Mouse (Mus musculus) olfactory bulb, adult 2 months (tissue): Measurements from ENCODE around the gene Prkg1. TPM values are rescaled to one million over a fixed set of nuclear protein-coding genes. Genes with fewer than 3 reads are reported as not detected.

ENCODE experiments used
- H3K27ac ChIP-seq: fragments of 200-500 bp; 2 replicates; pipeline ENCODE4 v1.5.1; 2012; ENCODE audit warnings: low read depth, low read length; ENCODE audit not compliant: insufficient read depth
- H3K4me1 ChIP-seq: fragments of 200-500 bp; 2 replicates; pipeline ENCODE4 v1.6.1; 2012; ENCODE audit warnings: low read length; ENCODE audit not compliant: control insufficient read depth, insufficient read depth
- H3K4me3 ChIP-seq: fragments of 200-500 bp; 2 replicates; pipeline ENCODE4 v1.5.1; 2012; ENCODE audit warnings: mild to moderate bottlenecking, low read depth, low read length, moderate library complexity; ENCODE audit not compliant: insufficient read depth
- CTCF ChIP-seq: fragments of 200-500 bp; IDR thresholded peaks from 2 replicates; pipeline ENCODE4 v1.5.1; 2012; ENCODE audit warnings: low read depth, mild to moderate bottlenecking, low read length, moderate library complexity; ENCODE audit not compliant: insufficient read depth
- POLR2A ChIP-seq: fragments of 200-500 bp; IDR thresholded peaks from 2 replicates; pipeline ENCODE4 v1.6.1; 2012; ENCODE audit warnings: mild to moderate bottlenecking, low read depth, low read length, moderate library complexity; ENCODE audit not compliant: insufficient read depth
- WGBS: fragments of 180-500 bp; shearing (Covaris S2); methylation state at CpG from one replicate; pipeline ENCODE4 v1.1.7; 2018; 5-methylcytosine and 5-hydroxymethylcytosine counted together
- polyA plus RNA-seq: library from polyadenylated mRNA; stranded (reverse); fragments of >200 nt; gene quantifications from 2 replicates; pipeline ENCODE4 v1.2.4, GENCODE M21; 2012; ENCODE audit warnings: low replicate concordance; ENCODE audit not compliant: missing spikeins, insufficient read depth, insufficient read length

The Prkg1 gene
- polyA plus RNA-seq, 1 experiment, result not detected

GRCm38 (mm10) chr19:31590701-31591100, 174.1 kb downstream of the Prkg1 start:
- no peak overlapping the region for H3K27ac ChIP-seq
- no peak for TF ChIP-seq CTCF
- TF ChIP-seq POLR2A, result no peak
- no peaks in the 10 kb centered on the region for H3K4me1 ChIP-seq
- 87% methylated on average over 5 of the region's 5 CpGs for WGBS
- no peak overlapping the region for H3K4me3 ChIP-seq

- 54% methylated on average over 4 of the region's 4 CpGs for WGBS
- no peak for TF ChIP-seq POLR2A
- no peak for TF ChIP-seq CTCF
- Histone ChIP-seq H3K4me3 (no peak overlapping the region), H3K4me1 (no peaks in the 10 kb centered on the region), H3K27ac (no peak overlapping the region)
Measured at GRCm38 (mm10) chr19:31577092-31577491, 187.7 kb downstream of the Prkg1 start.

GRCm38 (mm10) chr19:31564329-31564728, 200.5 kb downstream of the Prkg1 start:
- TF ChIP-seq CTCF, result no peak
- no peak for TF ChIP-seq POLR2A
- 62% methylated on average over 4 of the region's 4 CpGs for WGBS
- H3K4me3 ChIP-seq, result no peak overlapping the region
- no peaks in the 10 kb centered on the region for H3K4me1 ChIP-seq
- peak overlapping the region; percentile 25; the same call in 1 of the 2 replicates for H3K27ac ChIP-seq

GRCm38 (mm10) chr19:31546063-31546462, 218.8 kb downstream of the Prkg1 start:
- Histone ChIP-seq H3K27ac (no peak overlapping the region), H3K4me1 (no peaks in the 10 kb centered on the region), H3K4me3 (no peak overlapping the region)
- 74% methylated on average over 5 of the region's 5 CpGs for WGBS
- TF ChIP-seq CTCF (no peak), POLR2A (no peak)

GRCm38 (mm10) chr19:31531249-31531740, 233.5 kb downstream of the Prkg1 start:
- H3K4me1 ChIP-seq, result peaks cover 5% of the 10 kb centered on the region
- 41% methylated on average over 7 of the region's 7 CpGs for WGBS
- H3K4me3 ChIP-seq, result no peak overlapping the region
- no peak overlapping the region for H3K27ac ChIP-seq
- no peak for TF ChIP-seq POLR2A

- 56% methylated on average over 5 of the region's 5 CpGs for WGBS
- H3K4me1 ChIP-seq, result peaks cover 5% of the 10 kb centered on the region
- H3K4me3 ChIP-seq, result no peak overlapping the region
- H3K27ac ChIP-seq, result no peak overlapping the region
- TF ChIP-seq POLR2A, result no peak
- TF ChIP-seq CTCF, result no peak
Measured at GRCm38 (mm10) chr19:31530616-31531015, 234.2 kb downstream of the Prkg1 start.

GRCm38 (mm10) chr19:31529890-31530289, 234.9 kb downstream of the Prkg1 start:
- Histone ChIP-seq H3K4me3 (no peak overlapping the region), H3K4me1 (peaks cover 5% of the 10 kb centered on the region), H3K27ac (no peak overlapping the region)
- 79% methylated on average over 4 of the region's 4 CpGs for WGBS
- TF ChIP-seq POLR2A, result no peak
- no peak for TF ChIP-seq CTCF

GRCm38 (mm10) chr19:31514490-31514889, 250.3 kb downstream of the Prkg1 start:
- TF ChIP-seq CTCF (no peak), POLR2A (no peak)
- H3K27ac ChIP-seq, result no peak overlapping the region
- no peak overlapping the region for H3K4me3 ChIP-seq
- WGBS, result 78% methylated on average over 2 of the region's 2 CpGs
- H3K4me1 ChIP-seq, result no peaks in the 10 kb centered on the region

- WGBS, result 83% methylated on average over 3 of the region's 3 CpGs
- H3K27ac ChIP-seq, result no peak overlapping the region
- TF ChIP-seq CTCF (no peak), POLR2A (no peak)
- H3K4me3 ChIP-seq, result no peak overlapping the region
- H3K4me1 ChIP-seq, result no peaks in the 10 kb centered on the region
Measured at GRCm38 (mm10) chr19:31507831-31508230, 257.0 kb downstream of the Prkg1 start.

GRCm38 (mm10) chr19:31506296-31506695, 258.5 kb downstream of the Prkg1 start:
- H3K4me3 ChIP-seq, result no peak overlapping the region
- 84% methylated on average over 2 of the region's 2 CpGs for WGBS

More at GRCm38 (mm10) chr19:31506296-31506695, 258.5 kb downstream of the Prkg1 start:
- TF ChIP-seq CTCF (no peak), POLR2A (no peak)
- no peaks in the 10 kb centered on the region for H3K4me1 ChIP-seq
- H3K27ac ChIP-seq, result no peak overlapping the region
